Mouse (Mus musculus) forebrain, embryonic 16.5 days (tissue): ENCODE data around the gene Fry. TPM values are rescaled to one million over a fixed set of nuclear protein-coding genes. Genes with fewer than 3 reads are reported as not detected.

ENCODE experiments used
- ATAC-seq: fragments of 200-750 bp; cut with Nextera tagmentation; 2 replicates; pipeline ENCODE4 v1.8.0; 2017; ENCODE audit warnings: mild to moderate bottlenecking, moderate library complexity
- H3K27ac ChIP-seq: fragments of 300-500 bp; sonication (generic); 2 replicates; pipeline ENCODE4 v1.5.1; 2014; ENCODE audit warnings: low read length, control low read depth
- H3K27me3 ChIP-seq: fragments of 300-500 bp; sonication (generic); replicated peaks from 2 replicates; pipeline ENCODE4 v1.6.1; 2014; ENCODE audit warnings: low read length; ENCODE audit not compliant: control insufficient read depth, insufficient read depth
- H3K36me3 ChIP-seq: fragments of 300-500 bp; sonication (generic); 2 replicates; pipeline ENCODE4 v1.6.1; 2014; ENCODE audit not compliant: control insufficient read depth, insufficient read depth
- H3K4me1 ChIP-seq: fragments of 300-500 bp; sonication (generic); replicated peaks from 2 replicates; pipeline ENCODE4 v1.6.1; 2014; ENCODE audit warnings: low read length; ENCODE audit not compliant: control insufficient read depth, insufficient read depth
- H3K4me2 ChIP-seq: fragments of 300-500 bp; sonication (generic); 2 replicates; pipeline ENCODE4 v1.6.1; 2014; ENCODE audit warnings: mild to moderate bottlenecking, low read length, control low read depth
- H3K4me3 ChIP-seq: fragments of 300-500 bp; sonication (generic); replicated peaks from 2 replicates; pipeline ENCODE4 v1.5.1; 2014; ENCODE audit warnings: mild to moderate bottlenecking, low read length, control low read depth
- H3K9ac ChIP-seq: fragments of 300-500 bp; sonication (generic); replicated peaks from 2 replicates; pipeline ENCODE4 v1.6.1; 2014; ENCODE audit warnings: low read depth, low read length, control low read depth
- H3K9me3 ChIP-seq: fragments of 300-500 bp; sonication (generic); 2 replicates; pipeline ENCODE4 v1.6.1; 2016; ENCODE audit warnings: low read length; ENCODE audit not compliant: control insufficient read depth
- WGBS: fragments of 180-500 bp; shearing (Covaris S2); extraction: QIAGEN DNeasy Blood & Tissue Kit; methylation state at CpG from one replicate; pipeline ENCODE4 v1.1.7; 2014; 5-methylcytosine and 5-hydroxymethylcytosine counted together
- polyA plus RNA-seq: library from polyadenylated mRNA; unstranded; fragments of >200 nt; fragmentation: Nextera tagmentation; extraction: Ambion mirVana; gene quantifications from 2 replicates; pipeline ENCODE4 v1.2.1, GENCODE M21; 2015

Fry gene
- polyA plus RNA-seq, 1 experiment from 2014 or later: 45.4 TPM

GRCm38 (mm10) chr5:150140513-150140912 is 22.1 kb downstream of the Fry start:
- H3K4me3 ChIP-seq: no peak overlapping the region
- H3K4me2 ChIP-seq: no peak overlapping the region
- no peak overlapping the region for H3K27ac ChIP-seq
- H3K27me3 ChIP-seq: no peaks in the 10 kb centered on the region
- no peaks in the 10 kb centered on the region for H3K4me1 ChIP-seq
- H3K36me3 ChIP-seq: no peaks in the 10 kb centered on the region
- H3K9me3 ChIP-seq: no peaks in the 10 kb centered on the region
- H3K9ac ChIP-seq: no peak overlapping the region
- no peak for ATAC-seq
- 73% methylated on average over 2 of the region's 2 CpGs for WGBS

GRCm38 (mm10) chr5:150145967-150146366 is 27.5 kb downstream of the Fry start:
- H3K9me3 ChIP-seq: no peaks in the 10 kb centered on the region
- H3K4me1 ChIP-seq: no peaks in the 10 kb centered on the region
- H3K27me3 ChIP-seq: no peaks in the 10 kb centered on the region
- no peak overlapping the region for H3K9ac ChIP-seq
- no peak overlapping the region for H3K27ac ChIP-seq
- 82% methylated on average over 3 of the region's 3 CpGs for WGBS
- no peak overlapping the region for H3K4me2 ChIP-seq
- no peak for ATAC-seq
- no peak overlapping the region for H3K4me3 ChIP-seq
- no peaks in the 10 kb centered on the region for H3K36me3 ChIP-seq

GRCm38 (mm10) chr5:150146612-150147011 is 28.2 kb downstream of the Fry start:
- no peaks in the 10 kb centered on the region for H3K27me3 ChIP-seq
- no peak overlapping the region for H3K4me3 ChIP-seq
- no peak overlapping the region for H3K9ac ChIP-seq
- 86% methylated on average over 4 of the region's 4 CpGs for WGBS
- ATAC-seq: no peak
- H3K4me1 ChIP-seq: 0 out of 2 replicates have a peak, but pooled peaks cover 4% of the 10 kb centered on the region
- H3K36me3 ChIP-seq: no peaks in the 10 kb centered on the region
- H3K4me2 ChIP-seq: no peak overlapping the region
- no peak overlapping the region for H3K27ac ChIP-seq
- H3K9me3 ChIP-seq: no peaks in the 10 kb centered on the region

GRCm38 (mm10) chr5:150149725-150150124 is 31.3 kb downstream of the Fry start:
- Histone ChIP-seq H3K4me3 (no peak overlapping the region), H3K9me3 (no peaks in the 10 kb centered on the region), H3K36me3 (no peaks in the 10 kb centered on the region), H3K4me2 (no peak overlapping the region), H3K27me3 (no peaks in the 10 kb centered on the region), H3K27ac (no peak overlapping the region), H3K9ac (no peak overlapping the region), H3K4me1 (peaks cover 17% of the 10 kb centered on the region)
- WGBS: 83% methylated on average over 11 of the region's 11 CpGs
- ATAC-seq: no peak

DNA sequence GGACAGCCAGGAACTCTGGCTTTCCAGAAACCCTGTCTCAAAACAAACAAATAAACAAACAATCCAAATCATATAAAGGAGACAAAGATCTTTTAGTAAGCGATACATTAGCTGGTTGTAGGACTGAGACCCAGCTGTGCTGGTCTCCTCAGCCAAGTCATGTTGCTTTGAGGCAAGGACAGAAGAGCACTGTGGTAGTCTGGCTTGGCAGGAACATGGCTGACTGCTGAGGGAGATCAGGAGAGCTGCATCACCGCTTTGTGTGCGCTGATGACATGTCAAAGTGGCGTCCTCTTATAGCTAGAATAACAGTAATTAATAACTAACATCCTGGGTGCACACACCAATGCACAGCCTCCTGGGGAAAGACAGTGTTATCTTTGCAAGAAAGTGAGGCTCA is 32.5 kb downstream of the Fry start:
- ATAC-seq: no peak

DNA sequence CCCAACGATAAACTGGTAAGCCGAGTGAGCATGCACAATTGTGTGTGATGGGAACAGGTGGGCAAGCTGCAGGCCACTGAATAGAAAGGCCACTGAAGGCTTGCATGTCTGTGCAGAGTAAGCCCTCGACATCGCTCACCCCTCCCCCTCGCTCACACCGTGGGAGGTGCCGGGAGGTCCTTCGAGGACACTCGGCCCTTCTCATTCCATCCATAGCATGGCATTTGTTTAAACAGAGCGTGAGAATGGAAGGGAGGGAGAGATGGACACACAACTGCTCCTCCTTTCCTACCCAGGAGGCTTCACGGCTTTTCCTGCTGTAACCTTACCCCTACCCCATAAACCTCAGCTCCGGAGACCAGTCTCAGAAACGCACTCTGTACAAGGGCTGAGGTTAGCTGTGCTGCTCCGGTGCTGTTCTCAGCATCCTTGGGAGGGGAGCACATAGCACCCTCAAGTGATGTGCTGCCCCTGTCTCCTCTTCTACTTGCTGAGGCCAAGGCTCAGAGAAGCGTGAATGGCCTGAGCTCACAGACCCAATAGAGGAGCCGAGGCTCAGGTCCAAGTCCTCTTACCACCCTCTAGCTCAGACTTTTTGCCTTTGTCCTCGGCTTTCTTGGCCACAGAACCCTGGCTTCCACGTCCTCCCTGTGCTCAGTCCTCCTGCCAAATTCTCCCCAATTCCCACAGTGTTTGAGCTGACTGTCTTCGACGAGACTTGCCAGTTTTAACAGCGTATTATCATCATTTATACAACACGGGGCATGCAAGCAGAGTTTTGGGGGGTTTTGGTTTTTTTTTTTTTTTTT is 33.8 kb downstream of the Fry start:
- Histone ChIP-seq H3K4me2 (no peak overlapping the region), H3K4me1 (peaks cover 17% of the 10 kb centered on the region), H3K27ac (peak overlapping the region; percentile 75), H3K36me3 (no peaks in the 10 kb centered on the region), H3K9me3 (no peaks in the 10 kb centered on the region), H3K27me3 (no peaks in the 10 kb centered on the region), H3K4me3 (no peak overlapping the region), H3K9ac (no peak overlapping the region)
- peak; percentile 49 for ATAC-seq
- 63% methylated on average over 22 of the region's 22 CpGs for WGBS

More for the DNA sequence above, 32.5 kb downstream of the Fry start:
- Histone ChIP-seq H3K36me3 (no peaks in the 10 kb centered on the region), H3K4me2 (no peak overlapping the region), H3K4me3 (no peak overlapping the region), H3K9ac (no peak overlapping the region), H3K27me3 (no peaks in the 10 kb centered on the region), H3K9me3 (no peaks in the 10 kb centered on the region), H3K27ac (no peak overlapping the region), H3K4me1 (peaks cover 17% of the 10 kb centered on the region)
- WGBS: 87% methylated on average over 4 of the region's 4 CpGs

- Histone ChIP-seq H3K4me3 (no peak overlapping the region), H3K4me2 (no peak overlapping the region), H3K36me3 (no peaks in the 10 kb centered on the region), H3K4me1 (peaks cover 17% of the 10 kb centered on the region), H3K27ac (peak overlapping the region; percentile 75), H3K9ac (no peak overlapping the region), H3K9me3 (no peaks in the 10 kb centered on the region), H3K27me3 (no peaks in the 10 kb centered on the region)
- peak; percentile 39 for ATAC-seq
- 49% methylated on average over 10 of the region's 10 CpGs for WGBS
Measured at GRCm38 (mm10) chr5:150152880-150153281, 34.4 kb downstream of the Fry start.

DNA sequence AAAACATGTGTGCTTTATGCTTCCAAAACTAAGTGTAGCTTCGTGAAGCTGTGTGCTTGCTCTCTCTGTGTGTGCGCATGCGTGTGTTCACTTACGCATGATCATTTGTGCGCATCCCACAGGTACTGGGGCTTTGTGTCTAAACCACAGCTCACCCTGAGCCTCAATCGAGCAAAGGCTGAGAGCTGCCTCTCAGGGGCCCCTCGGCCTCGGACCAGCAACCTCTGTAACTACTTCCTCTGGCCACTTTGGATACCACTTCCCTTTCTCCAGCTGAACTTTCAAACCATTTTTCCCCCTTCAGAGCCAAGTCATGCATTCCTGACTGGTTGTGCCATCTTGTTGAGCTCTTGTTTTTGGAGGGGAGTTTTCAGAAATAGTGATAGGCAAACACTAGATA is 36.9 kb downstream of the Fry start:
- H3K4me2 ChIP-seq: no peak overlapping the region
- no peaks in the 10 kb centered on the region for H3K9me3 ChIP-seq
- no peaks in the 10 kb centered on the region for H3K27me3 ChIP-seq
- H3K9ac ChIP-seq: no peak overlapping the region
- no peak for ATAC-seq
- H3K4me1 ChIP-seq: peaks cover 17% of the 10 kb centered on the region
- H3K36me3 ChIP-seq: no peaks in the 10 kb centered on the region
- H3K4me3 ChIP-seq: no peak overlapping the region
- no peak overlapping the region for H3K27ac ChIP-seq
- 87% methylated on average over 8 of the region's 8 CpGs for WGBS

GRCm38 (mm10) chr5:150156063-150156786 is 37.8 kb downstream of the Fry start:
- Histone ChIP-seq H3K27me3 (no peaks in the 10 kb centered on the region), H3K9ac (no peak overlapping the region), H3K4me2 (peak overlapping the region; percentile 16), H3K4me3 (no peak overlapping the region), H3K36me3 (no peaks in the 10 kb centered on the region), H3K4me1 (peaks cover 17% of the 10 kb centered on the region), H3K27ac (peak overlapping the region; percentile 3; the same call in 1 of the 2 replicates), H3K9me3 (no peaks in the 10 kb centered on the region)
- 64% methylated on average over 16 of the region's 16 CpGs for WGBS
- ATAC-seq: peak; percentile 69
